Mouse (Mus musculus) ES-E14 (cell line): Measurements from ENCODE around the gene Clec4a3. TPM values are rescaled to one million over a fixed set of nuclear protein-coding genes. Genes with fewer than 3 reads are reported as not detected.
"Not testable (repeated sequence)": the region's sequence is repeated elsewhere in the genome, so short reads cannot be mapped to it uniquely, and the experiment has no call there.

Source experiments
- DNase-seq: peaks from one replicate; pipeline ENCODE4 v3.0.0-alpha.2; 2013; ENCODE audit warnings: low read depth, low spot score
- H3K27ac ChIP-seq: 2 replicates; pipeline ENCODE4 v1.5.1; 2012; ENCODE audit warnings: low read depth, mild to moderate bottlenecking, low read length, moderate library complexity, mixed read lengths; ENCODE audit not compliant: poor library complexity, insufficient read depth, severe bottlenecking
- H3K36me3 ChIP-seq: 2 replicates; pipeline ENCODE4 v1.6.1; 2012; ENCODE audit warnings: mild to moderate bottlenecking, low read length, moderate library complexity, mixed read lengths; ENCODE audit not compliant: control insufficient read depth, poor library complexity, insufficient read depth, severe bottlenecking
- H3K4me1 ChIP-seq, 2 experiments: fragments of 150-350 bp in 1 of 2; sonication (generic) in 1 of 2; 2 replicates each; pipeline ENCODE4 v1.6.1; 2012; ENCODE audit warnings: low read length in 2 of 2, mild to moderate bottlenecking in 1 of 2, mixed read lengths in 1 of 2; ENCODE audit not compliant: control insufficient read depth in 2 of 2, insufficient read depth in 2 of 2, poor library complexity in 1 of 2
- H3K4me3 ChIP-seq, 2 experiments: fragments of 150-350 bp in 1 of 2; sonication (generic) in 1 of 2; 2 replicates each; pipeline ENCODE4 v1.5.1; 2012; ENCODE audit warnings: low read length in 2 of 2, low read depth in 1 of 2, mild to moderate bottlenecking in 1 of 2, mixed read lengths in 1 of 2; ENCODE audit not compliant: insufficient read depth in 1 of 2, poor library complexity in 1 of 2, severe bottlenecking in 1 of 2
- H3K9ac ChIP-seq: 2 replicates; pipeline ENCODE4 v1.6.1; 2012; ENCODE audit warnings: low read depth, mild to moderate bottlenecking, low read length, mixed read lengths; ENCODE audit not compliant: poor library complexity, insufficient read depth, severe bottlenecking
- H3K9me3 ChIP-seq: fragments of 150-350 bp; sonication (generic); 2 replicates; pipeline ENCODE4 v1.6.1; 2012; ENCODE audit warnings: low read depth, mild to moderate bottlenecking, low read length; ENCODE audit not compliant: control insufficient read depth, insufficient read depth
- CHD2 ChIP-seq: IDR thresholded peaks from 2 replicates; pipeline ENCODE4 v1.6.1; 2014; ENCODE audit warnings: mild to moderate bottlenecking, low read depth, low read length, inconsistent platforms
- HCFC1 ChIP-seq: IDR thresholded peaks from 2 replicates; pipeline ENCODE4 v1.6.1; 2012; ENCODE audit warnings: low read length, inconsistent platforms, borderline replicate concordance; ENCODE audit not compliant: insufficient read depth
- MAFK ChIP-seq: IDR thresholded peaks from 2 replicates; pipeline ENCODE4 v1.6.1; 2014; ENCODE audit warnings: mild to moderate bottlenecking, low read depth, low read length, inconsistent platforms; ENCODE audit not compliant: insufficient read depth
- ZC3H11A ChIP-seq: IDR thresholded peaks from 2 replicates; pipeline ENCODE4 v1.6.1; 2012; ENCODE audit warnings: low read depth, mild to moderate bottlenecking, inconsistent platforms, low read length, borderline replicate concordance
- ZNF384 ChIP-seq: IDR thresholded peaks from 2 replicates; pipeline ENCODE4 v1.6.1; 2012; ENCODE audit warnings: low read depth, low read length, inconsistent platforms
- in situ Hi-C, 2 experiments: fragments of 600-800 bp; cut with MboI; formaldehyde crosslinking; loops; one replicate each; pipeline ENCODE4 v1.15.1; 2025; ENCODE audit warnings: low sequenced_read_pairs in 2 of 2, inconsistent platforms in 1 of 2; ENCODE audit not compliant: unreplicated experiment in 2 of 2
- total RNA-seq: library from RNA; depleted of rRNA; stranded (reverse); fragments of 300-350 nt; gene quantifications from 2 replicates; pipeline ENCODE4 v1.2.3, GENCODE M21; 2012

Gene Clec4a3
- total RNA-seq, 1 experiment: not detected

DNA sequence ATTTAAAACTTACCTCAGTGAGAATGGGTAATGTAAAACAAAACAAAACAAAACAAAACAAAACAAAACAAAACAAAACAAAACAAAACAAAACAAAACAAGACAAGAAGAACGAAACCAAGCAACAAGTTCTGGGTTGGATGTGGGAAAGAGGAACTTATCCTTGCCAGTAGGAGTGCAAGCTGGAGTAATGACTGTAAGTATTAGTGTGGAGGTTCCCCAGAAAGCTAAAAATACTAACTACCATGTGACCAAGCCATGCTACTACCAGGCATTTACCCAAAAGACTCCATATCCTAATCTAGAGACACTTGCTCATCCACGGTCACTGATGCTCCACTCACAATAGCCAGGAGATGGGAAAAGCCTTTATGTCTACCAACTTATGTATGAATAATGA, 5.6 kb upstream of the Clec4a3 start:
- H3K9ac ChIP-seq: no peak overlapping the region
- no peak for DNase-seq
- no peak overlapping the region for H3K27ac ChIP-seq
- no peaks in the 10 kb centered on the region; the same call in 1 of the 2 replicates for H3K9me3 ChIP-seq
- in situ Hi-C loops: no loop called here
- no peak overlapping the region for H3K4me3 ChIP-seq
- H3K36me3 ChIP-seq: no peaks in the 10 kb centered on the region
- H3K4me1 ChIP-seq: no peaks in the 10 kb centered on the region
- TF ChIP-seq HCFC1 (no peak), MAFK (no peak), CHD2 (no peak), ZNF384 (no peak), ZC3H11A (no peak)

DNA sequence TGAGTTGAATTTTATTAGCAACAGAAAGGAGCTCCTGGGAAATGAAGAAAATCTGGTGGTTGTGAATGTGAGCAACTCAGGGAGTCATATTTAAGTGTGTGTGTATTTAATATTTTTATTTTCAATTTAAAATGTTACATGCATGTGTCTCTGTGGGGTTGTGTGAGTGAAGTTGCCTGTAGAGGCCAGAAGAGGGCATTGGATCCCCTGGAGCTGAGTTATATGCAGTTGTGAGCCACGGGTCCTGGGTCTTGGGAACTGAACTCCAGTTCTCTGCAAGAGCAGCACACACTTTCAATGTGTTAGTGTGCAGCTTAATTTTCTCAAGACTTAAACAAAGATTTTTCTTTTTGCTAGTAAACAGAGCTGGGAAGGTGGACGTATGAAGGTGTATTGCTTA, 12.2 kb downstream of the Clec4a3 start:
- Histone ChIP-seq H3K9me3 (peaks cover 7% of the 10 kb centered on the region), H3K4me3 (no peak overlapping the region), H3K36me3 (no peaks in the 10 kb centered on the region), H3K9ac (no peak overlapping the region), H3K27ac (no peak overlapping the region), H3K4me1 (no peaks in the 10 kb centered on the region)
- no peak for DNase-seq
- TF ChIP-seq ZC3H11A (no peak), CHD2 (no peak), ZNF384 (no peak), MAFK (no peak), HCFC1 (no peak)
- in situ Hi-C loops: no loop called here

DNA sequence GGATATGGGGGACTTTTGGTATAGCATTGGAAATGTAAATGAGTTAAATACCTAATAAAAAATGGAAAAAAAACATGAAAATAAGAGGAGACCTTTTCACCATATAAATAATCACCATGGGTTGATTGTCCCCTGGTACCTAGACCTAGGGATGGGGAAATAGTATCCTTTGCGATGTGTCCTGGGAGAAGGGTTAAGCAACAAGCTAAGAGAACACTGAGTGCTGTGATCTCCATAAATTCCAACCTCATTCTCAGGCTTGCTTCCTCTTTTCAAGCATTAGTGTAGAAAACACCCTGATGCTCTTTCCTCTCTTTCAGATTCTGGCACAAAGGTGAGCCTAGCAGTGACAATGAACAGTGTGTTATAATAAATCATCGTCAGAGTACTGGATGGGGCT, 16.7 kb downstream of the Clec4a3 start:
- no peak for TF ChIP-seq ZC3H11A
- no peak for TF ChIP-seq CHD2
- no peak for TF ChIP-seq HCFC1
- TF ChIP-seq ZNF384: no peak
- no peak for TF ChIP-seq MAFK
- Histone ChIP-seq H3K9ac (no peak overlapping the region), H3K9me3 (no peaks in the 10 kb centered on the region; the same call in 1 of the 2 replicates), H3K4me1 (no peaks in the 10 kb centered on the region), H3K36me3 (no peaks in the 10 kb centered on the region), H3K27ac (no peak overlapping the region), H3K4me3 (no peak overlapping the region)
- no peak for DNase-seq
- in situ Hi-C loops: no loop called here

DNA sequence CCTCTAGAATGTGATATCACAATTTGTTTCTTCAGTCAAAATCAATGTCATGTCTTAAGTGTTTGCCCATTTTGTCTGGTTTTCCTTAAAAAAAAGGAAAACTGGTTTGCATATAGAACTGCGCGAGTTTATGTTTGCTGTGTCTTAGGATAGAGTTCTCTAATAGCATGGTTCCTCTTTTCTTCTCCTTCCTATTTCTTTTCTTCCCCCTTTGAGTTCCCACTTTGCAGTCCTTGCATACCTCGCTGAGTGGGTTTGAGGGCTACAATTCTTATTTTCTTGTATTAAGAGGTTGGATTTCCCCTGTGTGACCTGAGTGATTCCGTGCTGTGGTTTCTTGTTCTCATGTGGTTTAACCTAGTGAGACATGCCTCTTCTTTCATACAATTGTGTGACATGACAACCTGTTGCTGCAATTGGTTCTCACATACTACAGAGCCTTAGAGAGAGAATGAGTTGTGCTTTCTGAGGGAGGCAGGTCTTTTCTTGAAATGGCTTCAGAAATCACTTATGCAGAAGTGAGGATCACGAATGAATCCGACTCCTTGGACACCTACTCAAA, 37.6 kb downstream of the Clec4a3 start, which contains the start of gene Clec4a4:
Gene Clec4a4 (plus strand): TSS at position 492 of the 562 bp plus-strand sequence.
- no peak within 1 kb of the TSS for H3K4me3 ChIP-seq
- no peak within 1 kb of the TSS for H3K9ac ChIP-seq
- in situ Hi-C loops: no loop called here
- TF ChIP-seq ZNF384: no peak
- no peak within 1 kb of the TSS for H3K27ac ChIP-seq
- DNase-seq: no peak
- no peaks in the 10 kb centered on the region for H3K9me3 ChIP-seq
- H3K36me3 ChIP-seq: no peaks in the 10 kb centered on the region
- H3K4me1 ChIP-seq: peaks cover 0 to 3% of the 10 kb centered on the region in 2 experiments; a peak in 1 of 4 replicates

DNA sequence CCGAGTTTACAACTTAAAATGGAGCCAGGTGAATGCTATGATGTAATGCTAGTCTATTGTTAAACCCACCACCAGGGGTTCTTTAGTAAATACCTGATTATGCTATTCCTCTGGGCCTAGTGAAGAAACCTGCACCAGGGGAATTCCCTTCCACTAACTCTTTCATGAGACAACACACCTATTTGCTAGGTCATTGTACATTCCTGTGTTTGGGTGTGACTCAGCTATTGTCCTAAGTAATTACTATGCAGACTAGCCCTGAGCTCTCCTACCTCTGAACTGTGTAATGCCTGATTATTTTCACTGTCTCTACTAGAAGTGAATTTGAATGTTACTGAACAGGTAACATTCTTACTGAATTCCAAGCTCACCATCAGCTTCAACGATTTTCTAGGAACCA, 52.4 kb downstream of the Clec4a3 start:
- DNase-seq, H3K27ac ChIP-seq, H3K36me3 ChIP-seq, in situ Hi-C loops, H3K9me3 ChIP-seq, H3K4me1 ChIP-seq, H3K9ac ChIP-seq, H3K4me3 ChIP-seq: not testable (repeated sequence)
- peak; percentile 67 for TF ChIP-seq MAFK
